Mouse (Mus musculus): Measurements from ENCODE around the gene Plekhj1.

Gene Plekhj1

GRCm38 (mm10) chr10:80779565-80779964 is 18.9 kb downstream of the Plekhj1 start:
- DNase-seq (ENCODE audit: extremely low spot score) = no peak

GRCm38 (mm10) chr10:80777123-80777522 is 21.3 kb downstream of the Plekhj1 start:
- DNase-seq (ENCODE audit: extremely low spot score) = no peak

DNA sequence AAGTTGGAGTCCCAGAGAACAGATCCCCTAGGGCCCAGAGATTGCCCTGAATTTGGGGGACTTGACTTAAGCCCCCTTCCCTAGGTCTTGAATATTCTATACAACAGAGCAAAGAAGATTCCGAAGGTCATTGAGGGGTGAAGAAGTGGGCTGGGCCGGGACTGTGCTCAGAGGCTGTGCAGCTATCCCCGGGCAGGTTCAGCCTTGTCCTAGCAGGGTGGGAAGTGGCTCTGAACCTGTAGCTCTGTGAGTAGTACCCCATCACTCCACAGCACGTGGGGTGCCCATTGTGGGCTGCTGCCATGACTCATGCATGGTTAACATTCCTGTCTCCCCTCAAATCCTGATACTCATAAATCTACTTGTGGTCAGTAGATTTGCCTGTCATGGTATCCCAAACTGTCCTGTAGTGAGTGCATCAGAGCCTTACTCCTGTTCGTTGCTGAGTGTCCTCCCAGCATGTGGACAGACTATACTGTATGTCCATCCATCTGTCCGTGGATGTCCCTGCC is 22.0 kb downstream of the Plekhj1 start:
- no peak for DNase-seq (ENCODE audit: extremely low spot score)

DNA sequence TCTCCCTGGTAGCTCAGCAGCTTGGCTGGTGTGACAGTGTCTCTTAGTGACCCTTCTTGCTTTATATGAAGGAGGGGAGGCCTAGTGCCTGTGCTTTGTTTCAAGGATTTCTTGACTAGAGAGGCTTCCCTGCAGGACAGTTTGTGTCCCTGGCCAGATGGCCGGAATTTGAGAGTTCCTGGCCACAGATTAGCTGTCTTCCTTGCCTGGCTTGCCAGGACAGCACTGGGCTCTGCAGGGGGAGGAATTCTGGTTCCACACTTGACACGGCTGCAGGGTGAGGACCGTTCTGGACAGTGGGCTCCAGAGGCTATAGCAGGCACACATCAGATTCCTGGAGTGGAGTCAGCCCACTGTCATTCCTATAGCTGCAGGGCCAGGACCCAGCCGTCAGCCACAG is 22.7 kb downstream of the Plekhj1 start:
- no peak for DNase-seq (ENCODE audit: extremely low spot score)

DNA sequence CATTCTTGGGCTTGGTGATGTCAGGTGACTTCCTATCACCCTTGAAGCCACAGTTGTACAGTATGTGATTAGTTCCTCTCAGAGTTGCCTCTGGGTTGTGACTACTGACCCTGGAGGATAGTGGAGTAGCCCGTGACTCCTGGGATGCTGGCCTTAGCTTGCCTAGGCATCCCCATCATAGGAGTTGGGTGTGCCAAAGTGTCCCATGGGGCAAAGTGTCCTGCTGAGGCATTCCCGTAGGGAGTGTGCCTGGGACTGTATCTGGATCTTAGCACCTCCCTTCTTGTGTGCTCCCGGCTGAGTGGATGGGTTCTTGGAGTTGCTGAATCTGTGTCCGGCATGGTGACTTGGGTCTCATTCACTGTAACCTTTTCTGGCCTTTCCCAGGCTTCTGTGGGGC is 23.4 kb downstream of the Plekhj1 start:
- DNase-seq (ENCODE audit: extremely low spot score) = no peak

DNA sequence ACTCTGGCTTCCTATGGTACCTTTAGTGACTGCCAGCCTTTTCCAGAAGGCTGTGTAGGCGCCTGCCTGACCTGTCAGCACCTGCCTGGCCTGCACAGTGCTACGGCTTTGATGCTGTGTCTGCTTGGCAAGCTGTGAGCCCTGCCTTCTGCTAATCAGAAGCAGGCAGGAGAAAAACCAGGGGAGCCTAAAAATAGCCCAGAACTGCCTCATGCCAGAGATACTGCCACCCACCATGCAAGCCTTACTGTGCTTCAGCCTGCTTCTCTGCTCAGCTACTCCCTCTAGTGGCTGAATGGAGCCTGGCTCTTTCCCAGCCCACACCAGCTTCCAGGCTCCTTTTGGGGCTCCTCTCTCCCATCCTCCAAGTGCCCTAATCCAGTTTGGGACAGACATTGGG is 23.9 kb downstream of the Plekhj1 start:
- peak; percentile 61 for DNase-seq (ENCODE audit: extremely low spot score)

GRCm38 (mm10) chr10:80773816-80774215 is 24.6 kb downstream of the Plekhj1 start:
- DNase-seq (ENCODE audit: extremely low spot score) = no peak

DNA sequence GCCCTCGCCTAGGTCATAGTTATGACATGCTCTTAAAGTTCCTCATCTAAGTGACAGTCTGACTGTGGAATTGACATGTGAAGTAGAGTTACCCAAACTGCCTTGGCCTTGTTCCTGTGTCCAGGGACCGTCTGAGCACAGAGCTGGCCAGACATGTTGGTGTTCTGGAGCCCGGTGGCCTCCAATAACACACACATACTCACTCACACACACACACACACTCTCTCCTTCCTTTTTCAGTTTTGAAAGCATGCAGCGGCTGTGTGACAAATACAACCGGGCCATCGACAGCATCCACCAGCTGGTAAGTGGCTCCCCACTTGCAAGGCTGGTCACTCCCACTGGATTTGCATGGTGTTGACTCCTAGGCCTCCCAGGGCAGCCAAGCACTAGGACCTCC is 30.1 kb downstream of the Plekhj1 start:
- no peak for DNase-seq (ENCODE audit: extremely low spot score)

DNA sequence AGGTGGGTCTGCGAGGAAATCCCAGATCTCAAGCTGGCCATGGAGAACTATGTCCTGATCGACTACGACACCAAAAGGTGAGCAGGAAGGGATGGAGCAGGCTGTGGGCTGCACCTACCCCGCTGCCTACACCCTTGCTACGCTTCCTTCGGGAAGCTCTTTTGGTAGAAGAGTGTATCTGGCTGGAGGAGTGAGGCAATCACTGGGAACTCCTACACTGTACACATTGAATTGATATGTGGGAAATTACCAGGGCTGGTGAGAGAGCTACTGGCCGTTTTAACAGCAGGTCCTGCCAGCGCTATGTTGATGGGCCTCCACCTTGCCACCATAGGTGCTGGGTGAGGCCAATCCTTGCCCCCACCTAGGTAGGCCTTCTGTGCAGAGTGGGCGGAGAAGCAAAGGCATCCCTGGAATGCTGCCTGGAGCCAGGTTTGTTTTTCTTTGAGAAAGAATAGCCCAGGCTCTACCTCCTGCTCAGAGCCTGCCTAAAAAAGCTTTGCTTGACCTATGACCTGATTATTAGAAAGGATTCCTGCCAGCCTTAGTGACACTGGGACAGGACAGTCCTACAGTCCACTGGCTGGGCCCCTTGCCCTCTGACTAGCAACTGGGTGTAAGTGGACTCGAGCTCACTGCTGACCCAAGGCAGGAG is 32.1 kb downstream of the Plekhj1 start:
- DNase-seq (ENCODE audit: extremely low spot score) = no peak

GRCm38 (mm10) chr10:80765746-80766145 is 32.7 kb downstream of the Plekhj1 start:
- DNase-seq (ENCODE audit: extremely low spot score) = no peak

DNA sequence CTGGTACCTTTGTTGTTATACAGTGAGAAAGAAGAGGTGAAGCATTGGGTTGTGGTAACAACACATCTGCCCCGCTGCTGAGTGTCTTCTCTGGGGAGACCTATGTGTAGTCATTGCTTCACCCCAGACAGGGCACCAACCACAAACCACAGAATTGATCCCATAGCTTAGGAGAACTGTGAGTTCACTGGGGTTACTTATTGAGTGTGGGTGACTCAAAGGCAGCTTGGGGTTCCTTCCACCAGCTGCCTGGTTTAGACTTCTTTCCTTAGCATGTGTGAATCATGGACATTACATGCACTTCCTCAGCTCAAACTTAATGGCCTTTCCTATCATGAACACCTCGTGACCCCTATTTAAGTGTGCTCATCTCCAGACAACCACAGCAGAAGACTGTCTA is 34.9 kb downstream of the Plekhj1 start:
- DNase-seq (ENCODE audit: extremely low spot score) = no peak

GRCm38 (mm10) chr10:80761821-80762220 is 36.6 kb downstream of the Plekhj1 start:
- no peak for DNase-seq (ENCODE audit: extremely low spot score)

- no peak for DNase-seq (ENCODE audit: extremely low spot score)
Measured at GRCm38 (mm10) chr10:80760596-80761524, 37.6 kb downstream of the Plekhj1 start.

GRCm38 (mm10) chr10:80758651-80759050 is 39.8 kb downstream of the Plekhj1 start:
- no peak for DNase-seq (ENCODE audit: extremely low spot score)

- DNase-seq (ENCODE audit: extremely low spot score) = peak; percentile 49
Measured at GRCm38 (mm10) chr10:80757717-80758116, 40.7 kb downstream of the Plekhj1 start.

DNA sequence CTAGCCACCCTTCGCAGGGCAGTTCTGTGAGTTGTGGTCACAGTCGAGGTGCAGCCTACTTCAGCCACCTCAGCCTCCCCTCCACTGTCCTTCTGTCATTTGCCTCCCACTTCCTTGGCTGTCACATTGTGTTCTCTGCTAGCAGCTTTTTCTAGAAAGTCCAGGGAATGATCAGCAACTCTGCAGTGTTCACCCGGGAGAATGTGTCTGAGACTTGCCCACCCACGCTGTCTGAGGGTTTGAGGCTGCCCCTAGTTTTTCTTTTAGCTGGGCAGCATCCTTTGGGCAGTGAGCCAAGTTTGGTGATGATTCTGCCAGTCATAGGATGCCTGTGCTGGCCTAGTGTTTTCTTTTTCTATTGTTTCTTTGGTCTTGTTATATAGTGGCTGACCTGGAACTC is 41.5 kb downstream of the Plekhj1 start:
- DNase-seq (ENCODE audit: extremely low spot score) = no peak

- DNase-seq (ENCODE audit: extremely low spot score) = no peak
Measured at GRCm38 (mm10) chr10:80756509-80756908, 41.9 kb downstream of the Plekhj1 start.

DNA sequence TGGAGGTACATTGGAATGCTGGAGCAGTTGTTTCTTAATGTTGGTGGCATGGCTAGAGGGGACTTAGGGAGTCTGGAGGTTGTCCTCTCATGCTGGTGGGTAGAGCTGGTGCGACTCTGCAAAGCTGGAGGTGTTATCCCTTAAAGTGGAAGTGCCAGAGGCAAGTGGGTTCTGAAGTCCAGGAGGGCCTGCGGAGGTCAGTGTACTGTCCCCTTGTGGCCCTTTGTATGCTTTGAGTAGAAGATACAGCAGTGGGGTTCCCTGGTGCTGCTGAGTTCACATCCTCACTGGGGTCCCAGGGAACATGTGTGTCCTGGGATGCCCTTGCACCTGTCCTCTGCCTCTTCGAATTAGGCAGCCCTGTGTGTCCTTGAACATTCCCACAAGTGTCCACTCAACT is 42.3 kb downstream of the Plekhj1 start:
- no peak for DNase-seq (ENCODE audit: extremely low spot score)

DNA sequence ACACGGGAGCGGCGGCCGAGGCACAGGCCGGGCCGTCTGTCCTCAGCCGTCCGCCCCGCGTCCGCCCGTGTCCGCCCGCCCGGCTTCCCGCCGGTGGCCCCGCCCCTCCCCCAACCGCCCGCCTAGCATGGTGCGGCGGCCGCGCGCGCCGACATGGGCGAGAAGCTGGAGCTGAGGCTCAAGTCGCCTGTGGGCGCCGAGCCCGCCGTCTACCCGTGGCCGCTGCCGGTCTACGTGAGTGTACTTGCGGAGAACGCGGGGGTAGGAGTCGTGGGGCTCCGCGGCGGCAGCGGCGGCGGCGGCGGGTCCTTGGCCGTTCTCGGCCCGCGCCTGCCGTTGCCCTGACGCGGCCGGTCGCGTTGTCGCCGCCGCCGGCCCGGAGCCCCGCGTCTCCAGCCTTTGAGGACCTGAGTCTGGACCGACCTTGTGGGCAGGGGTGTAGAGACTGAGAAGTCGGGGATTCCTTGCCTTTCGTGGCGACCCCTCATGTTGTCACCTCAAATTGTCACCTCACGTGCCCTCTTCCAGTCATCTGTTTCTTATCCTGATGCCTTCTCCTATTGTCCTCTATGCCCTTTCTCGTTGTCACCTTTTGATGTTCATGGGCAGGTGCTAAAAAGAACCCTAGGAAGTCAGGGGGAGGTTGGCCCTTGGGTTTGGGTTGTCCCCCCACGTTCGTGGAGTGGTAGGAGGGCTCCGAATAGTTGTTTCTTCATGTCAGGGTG is 43.0 kb downstream of the Plekhj1 start:
- no peak for DNase-seq (ENCODE audit: extremely low spot score)

- peak; percentile 99 for DNase-seq (ENCODE audit: extremely low spot score)
Measured at GRCm38 (mm10) chr10:80754594-80755290, 43.7 kb downstream of the Plekhj1 start, which contains the start of gene Dot1l. Gene Dot1l (plus strand): TSS chr10:80755206.

- peak; percentile 93 for DNase-seq (ENCODE audit: extremely low spot score)
Measured at GRCm38 (mm10) chr10:80752079-80752625, 46.3 kb downstream of the Plekhj1 start.

Data from embryo, embryonic 9.5 days (tissue).